Mouse (Mus musculus) erythroblast, embryonic 14.5 days (primary cell): Measurements from ENCODE around the gene Lcn12.

Source experiments
- GATA1 ChIP-seq: IDR thresholded peaks from 2 replicates; pipeline ENCODE4 v1.6.1; 2012; ENCODE audit warnings: low read length, inconsistent platforms, mixed read lengths
- TAL1 ChIP-seq: IDR thresholded peaks from 3 replicates; pipeline ENCODE4 v1.6.1; 2012; ENCODE audit warnings: low read length, inconsistent platforms, mixed read lengths

DNA sequence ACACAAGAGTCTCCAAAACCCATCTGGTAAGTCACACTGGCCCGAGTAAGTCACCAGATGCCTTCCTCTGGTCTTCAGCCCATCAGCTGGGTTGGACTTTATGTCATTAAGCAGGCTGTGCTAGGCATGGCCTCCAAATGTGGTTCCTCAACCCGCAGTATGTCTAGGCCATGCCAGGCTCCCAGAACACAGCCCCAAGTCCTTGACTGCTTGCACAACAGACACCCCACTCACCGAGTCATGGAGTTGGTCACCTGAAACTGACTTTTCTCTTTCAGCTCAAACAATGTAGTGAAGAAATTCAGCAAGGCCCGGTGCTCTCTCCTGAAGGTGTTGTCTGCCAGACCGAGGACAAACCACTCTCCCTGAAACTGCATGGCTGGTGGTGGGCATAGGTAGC is 723 bp downstream of the Lcn12 start:
- TF ChIP-seq GATA1 (no peak), TAL1 (no peak)
